Mouse (Mus musculus) cerebellum, postnatal 25 days (tissue): ENCODE measurements at regions not wholly inside any gene's neighbourhood (a gene's known extent, or its start where the extent isn't known, plus 50 kb on each side); places are given as distances from the start of the nearest gene placed in this dataset.
"Not testable (repeated sequence)": the region's sequence is repeated elsewhere in the genome, so short reads cannot be mapped to it uniquely, and the experiment has no call there.

Source experiments
- DNase-seq, 2 experiments: peaks; one replicate each; pipeline ENCODE4 v3.0.0; 2021; ENCODE audit warnings: mixed read lengths in 2 of 2

DNA sequence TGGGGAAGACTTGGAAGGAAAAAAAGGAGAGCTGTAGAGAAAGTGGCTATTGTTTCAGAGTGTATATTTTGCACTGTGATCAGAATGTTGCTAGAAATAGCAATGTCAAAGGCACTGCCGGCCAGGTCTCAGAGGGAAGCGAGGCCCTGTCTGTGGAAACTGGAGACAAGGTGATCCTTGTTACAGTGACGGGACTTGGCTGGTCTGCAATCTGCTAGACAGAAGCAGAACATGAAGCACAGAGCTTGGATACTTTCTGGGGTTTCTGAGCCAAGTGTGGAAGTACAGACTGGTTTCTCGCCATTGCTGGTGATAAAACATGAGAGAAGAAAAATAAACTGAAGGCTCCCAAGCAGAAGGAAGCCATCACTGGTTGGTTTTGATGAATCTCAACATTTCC, 198.3 kb upstream of the Slc7a14 start:
- DNase-seq = no peak

DNA sequence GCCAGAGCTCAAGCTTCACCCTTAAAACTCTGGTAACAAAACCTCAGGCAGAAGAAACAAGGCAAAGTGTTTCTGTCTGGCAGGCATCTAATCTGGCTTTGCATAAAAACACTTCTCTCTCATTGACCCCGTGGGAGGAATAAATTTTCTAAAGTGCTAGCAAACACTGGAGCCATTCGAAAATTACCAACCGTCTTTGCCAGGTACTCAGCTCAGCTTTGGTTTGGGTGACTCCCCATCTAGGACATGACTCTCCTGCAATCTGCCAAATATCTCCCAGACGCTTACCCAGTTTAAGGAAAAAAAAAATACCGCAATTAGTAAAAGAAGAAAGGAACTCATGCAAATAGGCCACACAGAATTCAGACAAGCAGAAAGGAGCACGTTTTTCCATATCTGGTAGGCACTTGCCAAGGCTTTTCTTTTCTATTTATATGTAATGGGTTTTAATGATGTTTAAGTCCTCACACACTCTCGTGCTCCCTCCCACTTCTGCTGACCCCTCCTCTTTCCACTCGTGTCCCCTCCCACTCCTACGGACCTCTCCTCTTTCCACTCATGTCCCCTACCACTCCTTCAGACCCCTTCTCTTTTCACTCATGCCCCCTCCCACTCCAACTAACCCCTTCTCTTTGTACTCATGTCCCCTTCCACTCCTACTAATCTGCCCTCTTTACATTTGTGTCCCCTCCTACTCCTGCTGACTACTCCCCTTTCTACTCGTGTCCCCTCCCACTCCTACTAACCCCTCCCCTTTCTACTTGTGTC, 189.2 kb upstream of the Slc7a14 start:
- DNase-seq = no peak

DNA sequence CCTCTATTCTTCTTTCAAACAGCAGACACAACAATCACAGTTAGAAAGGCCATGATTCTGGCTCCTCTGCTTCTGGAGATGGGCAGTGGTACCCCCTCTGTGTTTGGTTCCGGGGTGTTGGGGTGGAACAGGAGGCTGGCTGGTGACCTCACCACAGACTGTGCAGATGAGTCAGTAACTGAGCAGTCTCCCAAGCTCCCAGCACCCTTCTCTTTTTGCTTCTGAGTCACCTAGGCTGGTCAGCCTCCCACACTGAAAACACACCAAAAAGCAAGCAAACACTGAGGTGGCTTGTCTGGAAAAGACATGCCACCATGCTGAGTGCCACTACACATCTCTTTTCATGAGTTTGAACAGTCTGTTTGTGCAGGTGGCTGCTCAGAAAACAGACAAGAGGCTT, 185.1 kb upstream of the Slc7a14 start:
- DNase-seq = no peak

DNA sequence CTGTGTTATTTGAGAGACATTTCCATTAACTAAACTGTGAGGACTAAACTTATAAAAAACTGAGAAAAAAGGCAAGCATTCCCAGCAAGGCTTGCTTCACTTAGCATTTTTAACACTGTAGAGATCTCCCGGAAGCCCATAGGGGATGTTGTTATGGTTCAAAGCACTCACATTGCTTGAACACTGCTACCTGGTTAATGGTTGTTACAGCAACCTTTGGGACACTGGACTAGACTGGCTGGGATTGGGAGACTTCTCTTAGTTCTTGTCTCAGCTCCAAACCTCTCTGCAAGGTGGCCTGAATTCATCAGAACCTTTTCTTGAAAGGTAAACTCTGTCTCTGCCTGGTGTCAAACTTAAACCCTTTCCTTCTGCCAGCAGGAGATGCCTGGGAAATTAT, 184.5 kb upstream of the Slc7a14 start:
- no peak for DNase-seq

DNA sequence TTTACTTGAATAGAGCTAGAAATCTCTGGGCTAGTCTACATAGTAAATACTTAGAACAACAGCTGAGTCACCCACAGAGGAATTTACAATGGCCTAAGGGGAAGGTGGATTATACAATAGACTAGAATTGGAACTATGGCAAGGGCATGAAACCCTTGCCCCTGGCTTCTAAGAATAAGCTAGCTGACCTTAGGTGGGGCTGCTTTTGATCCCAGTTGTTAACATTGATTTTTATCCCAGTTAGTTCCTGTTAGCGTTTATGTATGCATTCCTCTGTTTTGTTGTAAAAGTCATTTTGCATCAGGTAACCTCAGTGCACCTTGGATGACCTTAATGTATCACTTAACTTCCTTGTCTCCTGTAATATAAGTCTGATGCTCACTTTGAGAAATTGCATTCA, 181.6 kb upstream of the Slc7a14 start:
- DNase-seq = not testable (repeated sequence)

DNA sequence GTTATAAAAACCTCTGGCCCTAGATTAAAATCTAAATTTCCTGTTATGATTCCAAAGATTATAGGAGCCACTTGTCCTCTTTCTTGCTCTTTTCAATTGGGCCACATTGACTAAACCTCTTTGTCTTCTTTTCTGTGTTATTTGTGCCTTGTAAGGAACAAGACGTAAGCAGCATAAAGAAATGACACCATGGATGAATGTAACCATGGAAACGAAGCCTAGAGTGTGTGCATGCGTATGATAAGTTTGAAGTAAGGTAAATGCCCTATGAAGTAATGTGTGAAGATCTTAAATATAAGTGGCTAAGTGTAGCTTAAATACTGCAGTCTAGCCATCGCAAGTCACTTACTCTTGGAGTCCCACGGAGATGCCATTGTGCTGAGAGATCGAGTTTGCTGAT, 177.4 kb upstream of the Slc7a14 start:
- DNase-seq = no peak

DNA sequence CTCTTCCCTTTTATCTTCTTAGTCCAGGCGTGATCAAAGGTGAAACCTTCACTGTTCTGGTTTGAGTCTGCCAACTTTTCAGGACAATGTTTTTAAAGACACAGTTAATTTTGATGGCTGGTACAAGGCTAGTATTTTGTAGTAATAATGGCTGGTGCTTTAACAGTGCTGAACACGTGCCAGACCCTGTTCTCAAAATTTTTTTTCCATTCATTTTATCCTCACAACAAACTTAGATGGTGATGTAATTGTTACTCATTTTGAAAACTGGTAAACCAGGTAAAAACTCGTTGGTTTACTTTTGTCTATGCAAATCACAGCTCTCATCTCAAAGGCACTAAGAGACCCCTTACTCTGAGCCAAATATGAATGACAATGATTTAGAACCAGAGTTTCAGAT, 171.8 kb upstream of the Slc7a14 start:
- DNase-seq = no peak

DNA sequence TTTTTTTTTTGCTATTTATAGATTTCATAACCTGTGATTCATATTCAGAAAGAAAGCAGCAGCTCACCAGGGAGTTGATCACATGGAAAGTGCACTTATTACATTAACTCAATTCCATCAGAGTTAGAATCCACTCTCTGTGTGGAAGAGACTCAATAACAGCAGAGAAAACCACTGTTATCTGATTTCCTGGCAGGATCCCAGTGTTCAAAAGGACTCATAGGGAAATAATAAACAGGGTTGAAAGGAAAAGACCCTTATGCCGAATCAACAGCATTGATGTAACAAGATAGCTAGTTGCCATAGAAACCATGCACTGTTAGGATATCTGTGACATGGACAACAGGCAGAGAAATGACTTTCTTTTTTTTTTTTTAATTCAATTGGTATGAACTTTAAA, 157.7 kb upstream of the Slc7a14 start:
- no peak for DNase-seq

DNA sequence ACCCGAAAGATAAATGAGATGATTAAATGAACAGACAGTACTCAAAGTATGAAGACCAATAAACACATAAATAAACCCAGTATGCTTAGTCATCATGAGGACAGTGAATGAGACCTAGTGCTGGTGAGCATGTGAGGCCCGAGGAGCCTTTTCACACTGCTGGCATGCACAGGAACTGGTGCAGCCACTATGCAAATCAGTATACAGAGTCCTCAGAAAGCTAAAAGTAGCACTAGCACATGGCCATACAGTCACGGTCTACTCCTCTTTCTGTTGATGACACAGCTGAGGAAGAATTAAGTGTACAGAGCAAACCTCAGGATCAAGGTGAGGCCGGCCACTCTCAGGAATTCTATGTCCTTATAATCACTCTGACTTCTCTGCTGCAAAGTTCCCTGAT, 154.1 kb upstream of the Slc7a14 start:
- no peak for DNase-seq

DNA sequence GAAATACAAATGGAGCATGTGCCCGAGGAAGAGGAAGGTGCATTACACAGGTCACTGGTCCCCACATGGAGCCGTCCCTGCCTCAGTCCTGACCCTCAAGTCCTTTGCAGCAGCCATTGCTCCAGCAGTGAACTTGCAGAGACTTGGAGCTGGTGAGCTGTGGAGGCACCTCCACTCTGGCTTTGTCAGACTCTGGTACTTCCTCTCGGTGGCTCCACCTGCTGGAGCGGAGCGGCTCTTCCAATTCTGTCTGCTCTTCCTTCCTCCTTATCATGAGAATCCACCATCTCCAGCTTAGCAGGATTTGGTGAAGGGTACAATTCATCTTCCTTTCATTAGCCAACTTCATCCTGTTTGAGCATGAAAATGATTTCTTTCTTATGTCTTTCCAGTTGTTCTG, 149.3 kb upstream of the Slc7a14 start:
- DNase-seq = peak; percentile 59 to 79

DNA sequence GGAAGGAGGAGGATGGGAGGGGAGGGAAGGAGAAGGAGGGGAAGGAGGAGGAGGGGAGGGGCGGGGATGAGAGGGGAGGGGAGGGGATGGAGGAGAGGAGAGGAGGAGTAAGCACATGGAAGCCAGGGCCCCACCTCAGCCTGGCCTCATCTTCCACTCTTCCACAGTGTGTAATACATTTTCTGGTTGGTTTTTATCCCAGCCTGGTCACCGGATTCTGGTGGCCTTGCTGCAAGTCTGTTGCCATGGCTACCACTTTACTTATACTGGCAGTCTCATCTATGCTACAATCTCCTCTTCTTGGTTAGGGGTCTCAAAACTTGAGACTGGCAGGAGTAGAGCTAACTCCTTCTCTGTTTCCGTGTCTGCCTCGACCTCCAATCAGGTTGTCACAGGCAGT, 147.8 kb upstream of the Slc7a14 start:
- DNase-seq = no peak

DNA sequence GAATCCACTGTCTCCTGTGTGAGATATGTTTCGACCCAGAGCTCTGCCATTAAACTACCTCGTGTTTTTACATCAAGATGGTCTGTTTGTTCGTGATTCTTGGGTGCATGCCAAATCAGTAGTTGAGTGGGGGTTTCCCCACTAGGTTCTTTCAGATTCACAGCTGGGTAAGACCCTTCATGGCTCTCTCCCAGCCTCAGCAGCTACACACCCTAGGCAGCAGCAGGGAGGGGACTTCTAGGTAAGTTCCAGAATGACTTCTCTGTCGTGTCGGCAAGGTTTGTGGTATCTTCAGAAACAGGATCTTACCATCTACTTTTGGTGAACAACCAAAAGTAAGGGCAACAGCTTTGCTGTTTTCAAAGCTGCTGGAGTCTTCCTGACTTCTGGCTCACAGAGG, 144.9 kb upstream of the Slc7a14 start:
- DNase-seq = no peak

DNA sequence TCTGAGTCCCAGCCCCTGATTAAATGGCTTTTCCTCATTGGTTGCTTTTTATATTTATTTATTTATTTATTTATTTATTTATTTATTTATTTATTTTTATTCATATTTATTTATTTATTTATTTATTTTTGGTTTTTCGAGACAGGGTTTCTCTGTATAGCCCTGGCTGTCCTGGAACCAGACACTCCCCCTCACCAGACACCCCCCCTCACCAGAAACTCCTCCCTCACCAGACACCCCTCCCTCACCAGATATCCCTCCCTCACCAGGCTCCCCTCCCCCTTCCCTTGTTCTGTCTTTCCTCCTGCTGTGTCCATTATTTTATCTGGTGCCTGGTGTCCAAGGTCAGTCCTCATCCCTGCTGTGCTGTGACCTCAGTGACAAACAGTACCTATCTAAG, 134.7 kb upstream of the Slc7a14 start:
- DNase-seq = no peak

DNA sequence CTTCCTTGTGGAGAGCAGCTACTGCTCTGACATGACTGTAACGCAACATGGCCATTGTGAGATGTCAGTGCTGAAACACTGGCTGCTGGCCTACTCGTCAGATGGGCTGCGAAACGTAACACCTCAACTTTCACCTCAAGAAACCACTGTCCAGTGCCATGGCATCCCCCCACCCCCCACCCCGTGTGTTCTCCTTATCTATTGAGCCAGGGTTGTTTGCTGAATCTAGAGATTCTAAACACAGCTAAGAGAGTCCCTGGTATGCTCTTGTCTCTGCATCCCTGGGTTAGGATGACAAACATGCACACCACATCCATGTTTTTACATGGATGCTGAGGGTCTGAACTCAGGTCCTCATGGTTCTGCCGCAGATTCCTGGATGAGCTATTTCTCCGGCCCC, 134.1 kb upstream of the Slc7a14 start:
- no peak for DNase-seq

DNA sequence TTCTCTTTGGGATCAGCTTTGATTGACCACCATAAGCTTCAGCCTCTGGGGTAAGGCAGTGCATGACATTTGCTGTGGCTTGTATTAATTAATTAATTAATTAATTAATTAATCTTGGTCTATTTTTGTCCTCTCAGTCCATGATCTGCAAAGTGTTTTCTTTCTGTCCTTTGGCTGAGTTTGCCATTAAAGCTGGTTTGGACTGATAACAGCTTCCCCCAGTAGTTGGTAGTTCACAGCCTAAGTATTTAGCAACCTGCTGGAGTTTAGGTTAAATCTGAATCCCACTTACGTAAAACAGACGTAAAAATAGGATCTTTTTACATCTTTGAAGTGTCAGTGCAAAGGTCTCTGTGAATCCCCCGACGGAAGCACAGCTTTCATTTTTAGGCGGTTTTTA, 133.7 kb upstream of the Slc7a14 start:
- no peak for DNase-seq

DNA sequence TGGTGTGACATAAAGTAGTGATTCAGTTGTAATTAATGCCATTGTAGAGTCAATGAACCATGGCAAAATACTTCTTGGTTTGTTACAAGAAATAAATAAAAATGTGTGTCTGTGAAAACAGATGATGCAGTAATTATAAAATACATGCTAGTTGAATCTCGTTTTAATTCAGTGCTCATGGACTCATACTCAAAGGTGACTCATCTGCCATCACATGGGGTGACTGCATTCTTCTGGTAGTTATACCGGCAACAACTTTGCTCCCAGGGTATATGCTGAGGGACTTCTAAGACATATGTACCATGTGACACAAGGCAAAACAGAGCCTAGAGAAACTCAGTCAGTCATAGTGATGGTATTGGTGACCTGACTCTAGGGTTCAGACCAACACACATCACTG, 130.1 kb upstream of the Slc7a14 start:
- DNase-seq = no peak

DNA sequence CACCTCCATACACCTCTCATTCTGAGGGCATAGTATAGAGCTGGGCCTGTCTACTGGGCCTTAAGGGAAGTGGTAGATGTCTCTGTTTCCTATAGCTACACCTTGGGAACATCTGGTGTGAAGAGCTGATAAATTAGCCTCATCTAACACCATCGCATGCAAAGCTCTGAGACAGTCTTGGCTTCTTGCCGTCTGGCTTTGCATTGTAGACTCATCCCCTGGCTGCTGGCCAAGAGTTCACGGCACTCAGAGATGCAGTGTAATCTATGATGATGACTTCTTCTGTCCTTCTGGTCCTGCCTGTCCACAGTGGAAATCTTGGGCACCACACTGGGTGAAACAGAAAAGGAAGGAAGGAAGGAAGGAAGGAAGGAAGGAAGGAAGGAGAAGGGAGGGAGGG, 127.8 kb upstream of the Slc7a14 start:
- peak; percentile 46 to 74 for DNase-seq

DNA sequence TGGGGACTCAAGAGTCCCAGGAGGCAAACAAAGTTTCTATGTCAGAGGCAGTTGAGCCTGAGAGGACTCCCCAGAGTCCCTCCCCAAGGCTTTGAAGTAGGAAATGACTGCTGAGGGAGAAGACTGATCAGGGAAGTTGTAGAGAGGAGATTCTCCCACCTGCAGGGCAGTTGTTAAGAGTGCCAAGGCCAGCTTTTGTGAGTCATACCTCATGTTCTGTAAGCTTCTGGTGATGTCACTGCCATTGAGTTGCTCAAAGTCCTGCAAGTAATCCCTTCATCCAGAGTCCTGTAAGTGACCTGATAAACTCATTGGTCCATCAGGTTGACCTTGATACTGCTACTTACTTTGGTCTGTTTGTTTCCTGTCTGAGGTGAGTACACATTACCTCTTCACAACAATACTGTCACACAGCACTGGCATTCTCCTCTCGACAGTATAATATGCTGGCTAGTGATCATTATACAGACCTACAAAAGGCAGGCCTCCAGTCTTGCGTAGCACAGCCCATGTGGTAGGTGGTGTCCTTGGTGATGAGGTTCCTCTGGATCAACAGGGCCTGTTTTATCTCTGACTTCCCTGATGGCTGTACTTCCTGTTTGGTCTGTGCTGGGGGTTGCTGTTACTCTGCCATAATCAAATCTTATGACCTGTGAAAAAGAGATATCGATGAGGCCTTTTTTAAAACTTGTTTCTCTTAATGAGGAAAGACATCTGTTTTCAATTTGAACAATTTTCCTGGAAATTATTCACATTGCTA, 125.2 kb upstream of the Slc7a14 start:
- no peak for DNase-seq

DNA sequence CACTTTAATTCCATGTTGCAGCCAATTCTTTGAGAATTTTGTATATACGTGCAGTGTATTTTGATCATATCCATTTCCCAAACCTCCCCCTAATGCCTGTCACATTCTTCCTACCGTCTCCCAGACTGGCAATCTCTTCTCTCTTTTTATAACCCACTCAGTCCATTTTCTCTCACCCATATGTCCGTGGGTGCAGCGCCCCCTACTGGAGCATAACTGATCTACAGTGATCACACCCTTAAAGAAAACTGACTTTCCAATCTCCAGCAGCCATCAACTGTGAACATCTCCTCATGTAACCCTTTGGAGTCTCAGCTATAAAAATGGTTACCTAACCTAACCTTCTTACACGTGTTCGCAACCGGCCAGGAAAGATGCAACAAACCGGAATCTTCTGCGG, 123.0 kb upstream of the Slc7a14 start:
- peak in 1 of 2 experiments; percentile 24 for DNase-seq

DNA sequence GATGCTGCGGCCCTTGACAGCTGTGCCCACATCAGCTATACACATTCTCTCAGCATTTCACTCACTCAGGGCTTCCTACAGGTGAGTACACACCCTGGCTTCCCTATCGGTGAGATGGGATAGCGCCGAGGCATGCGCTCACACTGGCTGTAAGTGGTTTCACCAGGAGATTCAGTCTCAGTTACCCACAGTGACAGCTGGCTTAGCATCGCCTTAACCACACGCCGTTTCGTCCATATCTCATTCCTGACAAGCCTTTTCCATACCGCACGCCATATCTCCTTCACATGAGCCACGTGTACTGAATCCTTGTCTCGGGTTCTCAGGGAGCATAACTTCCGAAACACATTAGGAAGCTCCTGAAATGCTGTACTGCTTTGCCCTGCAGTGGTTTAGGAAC, 113.3 kb upstream of the Slc7a14 start:
- no peak for DNase-seq

DNA sequence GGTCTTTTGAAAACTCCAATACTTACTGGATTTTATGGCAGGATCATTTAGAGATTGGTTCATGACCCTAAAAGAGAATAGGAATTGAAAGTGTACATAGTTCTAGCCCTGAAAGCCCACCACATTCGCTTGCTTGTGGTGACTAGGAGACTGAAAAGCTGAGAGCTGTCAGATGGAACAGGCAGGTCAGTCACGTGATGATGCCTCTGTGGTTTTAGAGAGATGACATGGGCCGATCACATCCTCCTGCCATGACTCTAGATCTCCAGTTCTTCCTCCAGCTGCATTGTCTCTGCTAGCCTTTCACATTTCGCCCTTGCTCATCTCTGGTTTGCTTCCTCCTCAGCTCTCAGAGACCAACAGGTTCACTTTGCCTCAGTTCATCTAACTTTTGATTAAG, 98.6 kb upstream of the Slc7a14 start:
- no peak for DNase-seq

DNA sequence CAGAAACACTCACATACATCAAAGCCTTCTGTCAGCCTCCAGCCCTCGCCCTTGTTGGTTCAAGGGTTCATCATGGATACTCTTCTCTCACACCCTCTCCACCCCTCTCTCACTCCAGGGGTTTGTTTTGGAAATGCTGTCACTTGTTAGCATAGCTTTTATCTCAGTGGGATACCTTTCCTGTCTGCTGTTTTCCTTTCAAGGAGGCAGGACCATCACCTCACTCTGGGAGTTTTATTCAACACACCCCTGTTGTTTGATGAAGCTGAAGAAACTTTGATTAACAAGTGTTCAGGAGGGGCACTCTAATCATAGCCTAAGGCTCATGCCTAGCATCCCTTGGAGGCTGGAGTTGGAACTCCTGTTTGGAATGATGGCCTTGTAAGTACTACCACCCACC, 95.7 kb upstream of the Slc7a14 start:
- DNase-seq = no peak

DNA sequence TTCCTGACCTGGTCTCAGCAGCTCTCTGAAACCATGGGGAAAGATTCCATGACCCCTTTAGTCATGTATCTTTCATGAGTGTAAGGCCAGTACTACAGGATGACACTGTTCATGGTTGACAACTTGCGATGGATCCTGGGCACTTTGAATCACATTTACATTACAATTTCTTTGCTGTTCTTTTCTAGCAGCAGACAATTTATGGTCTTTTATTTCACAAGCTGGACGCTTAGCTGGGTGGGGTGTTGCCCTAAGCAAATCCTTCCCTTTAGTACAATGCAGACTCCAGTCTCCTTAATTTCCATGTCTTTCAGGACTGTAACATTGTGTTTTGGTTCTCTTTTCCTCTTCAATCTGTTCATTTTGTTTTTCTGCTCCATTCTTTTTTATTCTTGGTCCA, 89.0 kb upstream of the Slc7a14 start:
- DNase-seq = no peak

DNA sequence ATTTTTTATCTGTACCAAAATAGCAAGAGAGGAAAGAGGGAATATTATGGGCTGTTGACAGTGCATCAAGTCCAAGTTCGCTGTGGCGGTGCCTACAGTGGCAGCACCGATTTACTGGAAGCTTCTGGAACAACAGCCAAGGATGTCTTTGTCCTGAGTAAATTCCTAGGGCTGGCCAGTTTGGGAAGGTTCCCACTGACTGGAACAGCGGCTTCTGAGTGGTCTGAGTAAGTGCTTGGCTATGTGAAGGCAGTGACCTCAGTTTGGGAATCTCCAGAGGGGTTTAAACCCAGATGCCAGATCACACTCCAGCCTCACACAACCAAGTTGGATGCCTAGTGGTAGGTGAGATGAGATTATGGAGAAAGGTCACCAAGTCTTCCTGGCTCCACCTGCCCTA, 84.4 kb upstream of the Slc7a14 start:
- no peak for DNase-seq

DNA sequence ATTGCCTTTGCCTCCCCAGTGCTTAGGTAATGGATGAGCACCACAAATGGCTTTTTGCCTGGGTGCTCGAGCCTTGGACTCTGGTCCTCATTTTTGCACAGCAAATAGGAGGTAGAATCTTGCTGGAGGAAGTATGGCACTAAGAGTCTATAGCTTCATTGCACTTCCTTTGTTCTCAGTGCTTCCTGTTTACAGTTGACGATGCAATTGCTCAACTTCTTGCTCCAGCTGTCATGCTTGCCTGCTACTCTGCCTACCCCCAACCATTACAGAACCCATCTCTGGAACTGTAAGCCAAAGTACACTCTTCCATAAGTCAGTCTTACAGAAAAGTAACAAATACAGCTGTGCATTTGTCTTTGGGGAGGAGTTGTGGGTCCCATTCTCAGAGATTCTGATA, 79.8 kb upstream of the Slc7a14 start:
- DNase-seq = no peak
